Mouse (Mus musculus): ENCODE measurements around the gene Rpgrip1.

GRCm38 (mm10) chr14:52160911-52161310, 50.4 kb downstream of the Rpgrip1 start:
- no peak for TF ChIP-seq POLR2A (IDR thresholded peaks at IDR 0.05; ENCODE audit: low read depth, low read length)
- no peak for TF ChIP-seq CTCF (IDR thresholded peaks at IDR 0.05; ENCODE audit: borderline replicate concordance, insufficient read depth, low read length)

Data from embryonic fibroblast, embryonic 13.5 days (primary cell).